Mouse (Mus musculus): ENCODE data around the gene Thumpd3. TPM values are rescaled to one million over a fixed set of nuclear protein-coding genes. Genes with fewer than 3 reads are reported as not detected.

The Thumpd3 gene
- polyA plus RNA-seq, 1 experiment from 2014 or later: 43.4 TPM

Other genes with a start within 250 kb of the Thumpd3 start
- gene Srgap3, start 99.0 kb upstream of the Thumpd3 start, polyA plus RNA-seq (2015; fragmentation: Nextera tagmentation; extraction: Ambion mirVana): 1.0 and 1.1 TPM in 2 replicates
- 46.4 and 50.8 TPM in 2 replicates for gene Setd5, start 31.1 kb downstream of the Thumpd3 start, polyA plus RNA-seq (2015; fragmentation: Nextera tagmentation; extraction: Ambion mirVana)
- gene Lhfpl4, start 149.2 kb downstream of the Thumpd3 start, polyA plus RNA-seq (2015; fragmentation: Nextera tagmentation; extraction: Ambion mirVana): 0.35 and 0.37 TPM in 2 replicates
- 23.1 and 26.1 TPM in 2 replicates for gene Mtmr14, start 191.6 kb downstream of the Thumpd3 start, polyA plus RNA-seq (2015; fragmentation: Nextera tagmentation; extraction: Ambion mirVana)
- 0.11 TPM in 1 of 2 replicates, not detected in the other for gene Cpne9, start 236.1 kb downstream of the Thumpd3 start, polyA plus RNA-seq (2015; fragmentation: Nextera tagmentation; extraction: Ambion mirVana)